Mouse (Mus musculus): ENCODE data around the gene Ap1g1. TPM values are rescaled to one million over a fixed set of nuclear protein-coding genes. Genes with fewer than 3 reads are reported as not detected.

The Ap1g1 gene
- total RNA-seq, 1 experiment, result 51.4 TPM

GRCm38 (mm10) chr8:109890794-109891585 lies 112.6 kb downstream of the Ap1g1 start:
- in situ Hi-C loops (cut with MboI; ENCODE audit: low sequenced_read_pairs in 2 of 2, unreplicated experiment in 2 of 2), result no loop called here
- Histone ChIP-seq H3K4me1 (ENCODE audit: control insufficient read depth in 2 of 2, insufficient read depth in 2 of 2, low read length in 2 of 2, poor library complexity in 1 of 2) (peaks cover 4 to 9% of the 10 kb centered on the region in 2 experiments; a peak in 2 of 4 replicates), H3K27ac (ENCODE audit: insufficient read depth, low read depth, low read length, poor library complexity, severe bottlenecking) (no peak overlapping the region; the same call in 1 of the 2 replicates), H3K9ac (ENCODE audit: insufficient read depth, low read depth, low read length, poor library complexity, severe bottlenecking) (no peak overlapping the region), H3K36me3 (ENCODE audit: control insufficient read depth, insufficient read depth, low read length, poor library complexity, severe bottlenecking) (no peaks in the 10 kb centered on the region; the same call in 1 of the 2 replicates), H3K9me3 (ENCODE audit: control insufficient read depth, insufficient read depth, low read depth, low read length) (no peaks in the 10 kb centered on the region), H3K4me3 (ENCODE audit: insufficient read depth in 1 of 2, low read depth in 1 of 2, low read length in 2 of 2, poor library complexity in 1 of 2, severe bottlenecking in 1 of 2) (no peak overlapping the region; a peak in 1 of 4 replicates)
- DNase-seq (ENCODE audit: low read depth, low spot score), result no peak
- TF ChIP-seq HCFC1 (IDR thresholded peaks at IDR 0.05; ENCODE audit: borderline replicate concordance, insufficient read depth, low read length), result no peak
- TF ChIP-seq MAFK (IDR thresholded peaks at IDR 0.05; ENCODE audit: insufficient read depth, low read depth, low read length), result no peak
- TF ChIP-seq ZC3H11A (IDR thresholded peaks at IDR 0.05; ENCODE audit: borderline replicate concordance, low read depth, low read length), result no peak
- peak; percentile 40; the same call in 1 of the 2 replicates for TF ChIP-seq CHD2 (IDR thresholded peaks at IDR 0.05; ENCODE audit: low read depth, low read length)
- TF ChIP-seq ZNF384 (IDR thresholded peaks at IDR 0.05; ENCODE audit: low read depth, low read length), result no peak

GRCm38 (mm10) chr8:109894636-109895035 lies 116.3 kb downstream of the Ap1g1 start:
- H3K4me1 ChIP-seq (ENCODE audit: control insufficient read depth in 2 of 2, insufficient read depth in 2 of 2, low read length in 2 of 2, poor library complexity in 1 of 2), result peaks cover 4 to 9% of the 10 kb centered on the region in 2 experiments; a peak in 2 of 4 replicates
- TF ChIP-seq HCFC1 (IDR thresholded peaks at IDR 0.05; ENCODE audit: borderline replicate concordance, insufficient read depth, low read length) (no peak), ZC3H11A (IDR thresholded peaks at IDR 0.05; ENCODE audit: borderline replicate concordance, low read depth, low read length) (no peak), MAFK (IDR thresholded peaks at IDR 0.05; ENCODE audit: insufficient read depth, low read depth, low read length) (no peak), ZNF384 (IDR thresholded peaks at IDR 0.05; ENCODE audit: low read depth, low read length) (no peak), CHD2 (IDR thresholded peaks at IDR 0.05; ENCODE audit: low read depth, low read length) (no peak)
- no peaks in the 10 kb centered on the region; the same call in 1 of the 2 replicates for H3K36me3 ChIP-seq (ENCODE audit: control insufficient read depth, insufficient read depth, low read length, poor library complexity, severe bottlenecking)
- no peak for DNase-seq (ENCODE audit: low read depth, low spot score)
- in situ Hi-C loops (cut with MboI; ENCODE audit: low sequenced_read_pairs in 2 of 2, unreplicated experiment in 2 of 2), result no loop called here
- no peaks in the 10 kb centered on the region for H3K9me3 ChIP-seq (ENCODE audit: control insufficient read depth, insufficient read depth, low read depth, low read length)
- peak overlapping the region in 1 of 2 experiments; percentile 36; a peak in 1 of 4 replicates for H3K4me3 ChIP-seq (ENCODE audit: insufficient read depth in 1 of 2, low read depth in 1 of 2, low read length in 2 of 2, poor library complexity in 1 of 2, severe bottlenecking in 1 of 2)
- H3K9ac ChIP-seq (ENCODE audit: insufficient read depth, low read depth, low read length, poor library complexity, severe bottlenecking), result no peak overlapping the region
- no peak overlapping the region for H3K27ac ChIP-seq (ENCODE audit: insufficient read depth, low read depth, low read length, poor library complexity, severe bottlenecking)

DNA sequence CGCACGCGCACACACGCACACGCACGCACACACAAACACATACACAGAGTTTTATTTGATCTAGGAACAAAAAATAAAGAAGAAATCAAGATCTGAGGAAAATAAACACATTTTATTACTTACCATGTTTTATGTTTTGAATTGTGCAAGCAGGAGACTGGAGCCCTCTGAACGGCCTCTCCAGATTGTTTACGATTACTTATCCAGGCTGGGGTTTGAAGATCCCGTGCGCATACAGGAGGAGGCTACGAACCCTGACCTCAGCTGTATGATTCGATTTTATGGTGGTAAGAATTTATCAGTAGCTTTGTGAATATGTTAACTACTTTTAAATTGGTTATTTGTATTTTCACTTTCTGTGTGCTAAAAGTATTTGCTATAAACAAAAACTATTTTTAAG lies 117.0 kb downstream of the Ap1g1 start:
- Histone ChIP-seq H3K9me3 (ENCODE audit: control insufficient read depth, insufficient read depth, low read depth, low read length) (no peaks in the 10 kb centered on the region), H3K4me3 (ENCODE audit: insufficient read depth in 1 of 2, low read depth in 1 of 2, low read length in 2 of 2, poor library complexity in 1 of 2, severe bottlenecking in 1 of 2) (peak overlapping the region; percentile 19 to 36), H3K27ac (ENCODE audit: insufficient read depth, low read depth, low read length, poor library complexity, severe bottlenecking) (no peak overlapping the region), H3K4me1 (ENCODE audit: control insufficient read depth in 2 of 2, insufficient read depth in 2 of 2, low read length in 2 of 2, poor library complexity in 1 of 2) (peaks cover 4 to 9% of the 10 kb centered on the region in 2 experiments; a peak in 2 of 4 replicates), H3K9ac (ENCODE audit: insufficient read depth, low read depth, low read length, poor library complexity, severe bottlenecking) (no peak overlapping the region), H3K36me3 (ENCODE audit: control insufficient read depth, insufficient read depth, low read length, poor library complexity, severe bottlenecking) (no peaks in the 10 kb centered on the region; the same call in 1 of the 2 replicates)
- no peak for DNase-seq (ENCODE audit: low read depth, low spot score)
- in situ Hi-C loops (cut with MboI; ENCODE audit: low sequenced_read_pairs in 2 of 2, unreplicated experiment in 2 of 2), result no loop called here
- TF ChIP-seq MAFK (IDR thresholded peaks at IDR 0.05; ENCODE audit: insufficient read depth, low read depth, low read length) (no peak), HCFC1 (IDR thresholded peaks at IDR 0.05; ENCODE audit: borderline replicate concordance, insufficient read depth, low read length) (no peak), ZC3H11A (IDR thresholded peaks at IDR 0.05; ENCODE audit: borderline replicate concordance, low read depth, low read length) (no peak)

GRCm38 (mm10) chr8:109902379-109902778 lies 124.0 kb downstream of the Ap1g1 start:
- no peaks in the 10 kb centered on the region for H3K4me1 ChIP-seq (ENCODE audit: control insufficient read depth in 2 of 2, insufficient read depth in 2 of 2, low read length in 2 of 2, poor library complexity in 1 of 2)
- no peak overlapping the region for H3K9ac ChIP-seq (ENCODE audit: insufficient read depth, low read depth, low read length, poor library complexity, severe bottlenecking)
- no peak for TF ChIP-seq ZC3H11A (IDR thresholded peaks at IDR 0.05; ENCODE audit: borderline replicate concordance, low read depth, low read length)
- TF ChIP-seq HCFC1 (IDR thresholded peaks at IDR 0.05; ENCODE audit: borderline replicate concordance, insufficient read depth, low read length), result no peak
- no peak for TF ChIP-seq MAFK (IDR thresholded peaks at IDR 0.05; ENCODE audit: insufficient read depth, low read depth, low read length)
- no peak for TF ChIP-seq ZNF384 (IDR thresholded peaks at IDR 0.05; ENCODE audit: low read depth, low read length)
- no peak for TF ChIP-seq CHD2 (IDR thresholded peaks at IDR 0.05; ENCODE audit: low read depth, low read length)
- in situ Hi-C loops (cut with MboI; ENCODE audit: low sequenced_read_pairs in 2 of 2, unreplicated experiment in 2 of 2), result no loop called here
- DNase-seq (ENCODE audit: low read depth, low spot score), result no peak
- H3K9me3 ChIP-seq (ENCODE audit: control insufficient read depth, insufficient read depth, low read depth, low read length), result no peaks in the 10 kb centered on the region
- no peak overlapping the region for H3K4me3 ChIP-seq (ENCODE audit: insufficient read depth in 1 of 2, low read depth in 1 of 2, low read length in 2 of 2, poor library complexity in 1 of 2, severe bottlenecking in 1 of 2)
- H3K27ac ChIP-seq (ENCODE audit: insufficient read depth, low read depth, low read length, poor library complexity, severe bottlenecking), result no peak overlapping the region
- no peaks in the 10 kb centered on the region for H3K36me3 ChIP-seq (ENCODE audit: control insufficient read depth, insufficient read depth, low read length, poor library complexity, severe bottlenecking)

All from ES-E14 (cell line).